Mouse (Mus musculus) kidney, adult 18-20 months (tissue): ENCODE measurements around the gene Zmynd8.

Experiments
- DNase-seq: peaks from one replicate; pipeline ENCODE4 v3.0.0; 2021

Zmynd8 gene

DNA sequence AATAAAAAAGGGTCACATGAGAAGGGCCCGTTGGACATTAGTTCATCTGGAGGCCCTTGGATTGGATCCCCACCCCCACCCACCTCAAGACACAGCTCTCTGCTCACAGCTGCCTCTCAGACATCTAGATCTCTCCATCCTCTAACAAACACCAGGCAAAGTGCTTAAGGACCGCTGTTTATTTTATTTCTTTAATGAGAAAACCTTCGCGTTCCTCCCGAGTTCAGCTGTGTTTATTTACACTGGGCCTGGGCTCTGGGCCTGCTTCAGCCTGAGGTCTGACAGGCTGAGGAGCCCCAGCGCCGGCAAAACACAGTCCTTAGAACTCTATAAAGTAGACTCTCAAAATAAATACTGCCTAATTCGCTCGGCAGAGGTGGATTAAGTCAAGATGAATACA is 157.8 kb downstream of the Zmynd8 start:
- DNase-seq, result no peak

DNA sequence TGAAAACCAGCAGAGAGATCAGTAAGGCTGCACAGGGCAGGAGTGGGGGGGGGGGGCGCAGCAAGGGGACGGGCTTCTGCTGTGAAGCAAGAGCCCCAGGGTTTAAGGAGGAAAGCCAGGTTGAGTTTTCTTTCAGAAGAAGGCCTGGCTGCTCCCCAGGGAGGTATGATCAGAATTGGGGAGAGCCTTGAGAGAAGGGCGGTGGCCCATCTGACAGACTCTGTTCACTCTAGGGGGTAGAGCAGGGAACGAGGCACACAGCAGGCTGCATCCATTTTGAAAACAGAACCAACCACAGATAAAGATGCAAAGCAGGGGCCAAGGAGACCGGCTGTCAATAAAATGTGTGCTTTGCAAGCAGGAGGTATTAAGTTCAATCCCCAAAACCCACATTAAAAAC is 158.4 kb downstream of the Zmynd8 start:
- no peak for DNase-seq

DNA sequence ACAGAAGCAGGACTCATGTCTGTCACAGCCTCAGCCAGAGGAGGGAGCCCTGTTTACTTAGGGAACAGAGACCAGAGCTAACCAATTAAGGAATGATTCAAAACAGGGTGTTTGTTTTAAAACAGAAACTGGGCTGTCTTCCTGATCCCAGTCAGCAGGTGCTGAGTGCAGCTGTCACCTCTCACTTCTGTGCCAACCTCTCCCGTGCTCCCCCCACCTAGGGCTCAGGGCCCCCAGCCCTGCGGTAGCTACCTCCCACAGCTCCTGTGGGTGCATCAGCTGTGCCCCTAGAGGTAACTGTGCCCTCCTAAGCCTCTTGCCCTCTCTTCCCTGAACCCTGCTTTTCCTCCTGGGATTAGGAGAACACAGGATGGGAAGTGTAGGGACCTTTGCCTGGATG is 162.5 kb downstream of the Zmynd8 start:
- no peak for DNase-seq
